Mouse (Mus musculus) bone marrow, adult 2 months (tissue): Measurements from ENCODE around the gene Ltf. TPM values are rescaled to one million over a fixed set of nuclear protein-coding genes. Genes with fewer than 3 reads are reported as not detected.
A peak's percentile ranks its signal among the peaks of the same experiment; 100 is the strongest.

Source experiments
- H3K27ac ChIP-seq: fragments of 200-500 bp; 2 replicates; pipeline ENCODE4 v1.5.1; 2012; ENCODE audit warnings: low read depth, mild to moderate bottlenecking, control low read depth, inconsistent platforms, low read length; ENCODE audit not compliant: control insufficient read depth, poor library complexity, insufficient read depth
- H3K4me1 ChIP-seq: fragments of 200-500 bp; 2 replicates; pipeline ENCODE4 v1.6.1; 2011; ENCODE audit warnings: low read length; ENCODE audit not compliant: control insufficient read depth, insufficient read depth
- H3K4me3 ChIP-seq: fragments of 200-500 bp; replicated peaks from 2 replicates; pipeline ENCODE3; 2011; ENCODE audit warnings: mild to moderate bottlenecking, low read depth, low read length, control low read depth; ENCODE audit not compliant: control insufficient read depth
- CTCF ChIP-seq: fragments of 200-500 bp; IDR thresholded peaks from 2 replicates; pipeline ENCODE4 v1.5.1; 2011; ENCODE audit warnings: low read length, control low read depth; ENCODE audit not compliant: control insufficient read depth, insufficient read depth
- POLR2A ChIP-seq: fragments of 200-500 bp; IDR thresholded peaks from 2 replicates; pipeline ENCODE4 v1.6.1; 2011; ENCODE audit warnings: low read depth, mild to moderate bottlenecking, control low read depth, low read length, borderline replicate concordance; ENCODE audit not compliant: control insufficient read depth
- WGBS: fragments of 180-500 bp; shearing (Covaris S2); methylation state at CpG from one replicate; pipeline ENCODE4 v1.1.7; 2018; 5-methylcytosine and 5-hydroxymethylcytosine counted together
- polyA plus RNA-seq: library from polyadenylated mRNA; stranded (reverse); fragments of >200 nt; gene quantifications from 2 replicates; pipeline ENCODE4 v1.2.4, GENCODE M21; 2011; ENCODE audit warnings: low replicate concordance; ENCODE audit not compliant: missing spikeins, insufficient read depth, insufficient read length

Ltf gene
- polyA plus RNA-seq, 1 experiment, result 1,953 TPM

- no peak for TF ChIP-seq CTCF
- no peak for TF ChIP-seq POLR2A
- Histone ChIP-seq H3K4me1 (peaks cover 2% of the 10 kb centered on the region; the same call in 1 of the 2 replicates), H3K4me3 (no peak overlapping the region), H3K27ac (no peak overlapping the region)
- WGBS, result 16% methylated on average over 10 of the region's 10 CpGs
Measured at GRCm38 (mm10) chr9:111058943-111059556, 40.0 kb downstream of the Ltf start.

- TF ChIP-seq CTCF, result no peak
Measured at GRCm38 (mm10) chr9:111062840-111063239, 43.8 kb downstream of the Ltf start.

GRCm38 (mm10) chr9:111067052-111067451 is 48.0 kb downstream of the Ltf start:
- Histone ChIP-seq H3K4me3 (no peak overlapping the region), H3K27ac (no peak overlapping the region), H3K4me1 (no peaks in the 10 kb centered on the region; the same call in 1 of the 2 replicates)
- WGBS, result 36% methylated on average over 4 of the region's 4 CpGs
- TF ChIP-seq POLR2A (no peak), CTCF (no peak)

More at GRCm38 (mm10) chr9:111062840-111063239, 43.8 kb downstream of the Ltf start:
- no peak overlapping the region for H3K27ac ChIP-seq
- no peak overlapping the region for H3K4me3 ChIP-seq
- 39% methylated on average over 5 of the region's 5 CpGs for WGBS
- H3K4me1 ChIP-seq, result no peaks in the 10 kb centered on the region; the same call in 1 of the 2 replicates

GRCm38 (mm10) chr9:111070546-111070961 is 51.5 kb downstream of the Ltf start:
- WGBS, result 13% methylated on average over 4 of the region's 4 CpGs
- Histone ChIP-seq H3K4me3 (no peak overlapping the region), H3K27ac (no peak overlapping the region), H3K4me1 (no peaks in the 10 kb centered on the region)
- TF ChIP-seq POLR2A, result no peak
- peak; percentile 74 for TF ChIP-seq CTCF

- H3K27ac ChIP-seq, result no peak overlapping the region
- WGBS, result 18% methylated on average over 7 of the region's 7 CpGs
- H3K4me1 ChIP-seq, result no peaks in the 10 kb centered on the region
- H3K4me3 ChIP-seq, result no peak overlapping the region
- no peak for TF ChIP-seq POLR2A
- peak; percentile 30 for TF ChIP-seq CTCF
Measured at GRCm38 (mm10) chr9:111072175-111072574, 53.1 kb downstream of the Ltf start.

GRCm38 (mm10) chr9:111072971-111073370 is 53.9 kb downstream of the Ltf start:
- Histone ChIP-seq H3K4me1 (no peaks in the 10 kb centered on the region), H3K4me3 (no peak overlapping the region), H3K27ac (no peak overlapping the region)
- WGBS, result 72% methylated on average over 4 of the region's 4 CpGs
- no peak for TF ChIP-seq POLR2A
- no peak for TF ChIP-seq CTCF

- WGBS, result 65% methylated on average over 5 of the region's 5 CpGs
- H3K4me3 ChIP-seq, result no peak overlapping the region
- peaks cover 3% of the 10 kb centered on the region; the same call in 1 of the 2 replicates for H3K4me1 ChIP-seq
- H3K27ac ChIP-seq, result no peak overlapping the region
- TF ChIP-seq POLR2A (no peak), CTCF (peak; percentile 76)
Measured at GRCm38 (mm10) chr9:111077745-111078144, 58.7 kb downstream of the Ltf start.

GRCm38 (mm10) chr9:111080801-111081200 is 61.7 kb downstream of the Ltf start:
- no peak overlapping the region for H3K27ac ChIP-seq
- WGBS, result 42% methylated on average over 8 of the region's 8 CpGs
- TF ChIP-seq CTCF, result no peak
- TF ChIP-seq POLR2A, result no peak
- H3K4me1 ChIP-seq, result peaks cover 3% of the 10 kb centered on the region; the same call in 1 of the 2 replicates
- H3K4me3 ChIP-seq, result no peak overlapping the region

- Histone ChIP-seq H3K27ac (no peak overlapping the region), H3K4me3 (no peak overlapping the region), H3K4me1 (peaks cover 3% of the 10 kb centered on the region; the same call in 1 of the 2 replicates)
- 84% methylated on average over 5 of the region's 5 CpGs for WGBS
- TF ChIP-seq CTCF (no peak), POLR2A (no peak)
Measured at GRCm38 (mm10) chr9:111081765-111082164, 62.7 kb downstream of the Ltf start.
